Mouse (Mus musculus): ENCODE measurements around the gene Pou3f1.
A peak's percentile ranks its signal among the peaks of the same experiment; 100 is the strongest.
"Not testable (repeated sequence)": the region's sequence is repeated elsewhere in the genome, so short reads cannot be mapped to it uniquely, and the experiment has no call there.

Gene Pou3f1

GRCm38 (mm10) chr4:124693135-124693894 lies 36.7 kb downstream of the Pou3f1 start, which contains the start of gene Utp11:
Utp11 (minus strand) TSS chr4:124693600.
- DNase-seq = peak; percentile 87

- no peak for DNase-seq
These were observed 38.0 kb downstream of the Pou3f1 start for GRCm38 (mm10) chr4:124694572-124694971.

GRCm38 (mm10) chr4:124695786-124696516 lies 39.3 kb downstream of the Pou3f1 start:
- no peak for DNase-seq

GRCm38 (mm10) chr4:124699791-124700190 lies 43.2 kb downstream of the Pou3f1 start:
- no peak for DNase-seq

GRCm38 (mm10) chr4:124700248-124700971 lies 43.8 kb downstream of the Pou3f1 start, which contains the start of gene Fhl3:
Fhl3 (plus strand) TSS chr4:124700701.
- DNase-seq = peak; percentile 24

GRCm38 (mm10) chr4:124701052-124701845 lies 44.6 kb downstream of the Pou3f1 start:
- no peak for DNase-seq

- no peak for DNase-seq
These were observed 45.3 kb downstream of the Pou3f1 start for GRCm38 (mm10) chr4:124701916-124702315.

- DNase-seq = no peak
These were observed 46.8 kb downstream of the Pou3f1 start for GRCm38 (mm10) chr4:124703406-124703805.

- no peak for DNase-seq
These were observed 47.5 kb downstream of the Pou3f1 start for GRCm38 (mm10) chr4:124703881-124704796.

- no peak for DNase-seq
These were observed 48.3 kb downstream of the Pou3f1 start for GRCm38 (mm10) chr4:124704797-124705474.

GRCm38 (mm10) chr4:124705661-124706269 lies 49.2 kb downstream of the Pou3f1 start:
- DNase-seq = no peak

- DNase-seq = not testable (repeated sequence)
These were observed 51.0 kb downstream of the Pou3f1 start for GRCm38 (mm10) chr4:124707381-124708199.

GRCm38 (mm10) chr4:124708200-124708517 lies 51.6 kb downstream of the Pou3f1 start:
- not testable (repeated sequence) for DNase-seq

- DNase-seq = peak; percentile 71
These were observed 52.2 kb downstream of the Pou3f1 start for GRCm38 (mm10) chr4:124708518-124709477.

- DNase-seq = peak; percentile 16
These were observed 53.4 kb downstream of the Pou3f1 start for GRCm38 (mm10) chr4:124709961-124710446.
